Comparison of ENCODE assay signal across 7 mouse cellular contexts in genomic region chr6:34028933-34029745, GRCm38 (mm10). TPM values are rescaled to one million over a fixed set of nuclear protein-coding genes. Genes with fewer than 3 reads are reported as not detected.
DNase-seq lines count a peak whose midpoint lies in the region; ATAC-seq and TF ChIP-seq lines count a peak whose summit lies in the region.

Gene Lrguk, plus strand, starts transcription at chr6:34029448.

- H3K27ac ChIP-seq in cortical plate, adult 2 months (ENCODE audit: insufficient read depth, low read length) = 0 out of 2 replicates have a peak within 1 kb of the TSS, but pooled peaks have one; percentile 31
- no peak within 1 kb of the TSS for H3K27ac ChIP-seq in intestine, embryonic 15.5 days
- peak within 1 kb of the TSS; percentile 77 for H3K27ac ChIP-seq in midbrain, embryonic 10.5 days (replicated peaks)

- peak within 1 kb of the TSS; percentile 97 for H3K4me2 ChIP-seq in intestine, embryonic 15.5 days (replicated peaks)

- H3K27me3 ChIP-seq in intestine, embryonic 15.5 days (replicated peaks) = no peaks in the 10 kb centered on the region
- H3K27me3 ChIP-seq in midbrain, embryonic 10.5 days (ENCODE audit: low read depth, poor library complexity, severe bottlenecking) = no peaks in the 10 kb centered on the region

- peak within 1 kb of the TSS; percentile 55 for H3K9ac ChIP-seq in intestine, embryonic 15.5 days

- peaks cover 1% of the 10 kb centered on the region; the same call in 1 of the 2 replicates for H3K4me1 ChIP-seq in cortical plate, adult 2 months (ENCODE audit: control insufficient read depth, insufficient read depth, low read length)
- H3K4me1 ChIP-seq in intestine, embryonic 15.5 days (replicated peaks) = no peaks in the 10 kb centered on the region
- peaks cover 17% of the 10 kb centered on the region for H3K4me1 ChIP-seq in midbrain, embryonic 10.5 days

- TF ChIP-seq POLR2A in cortical plate, adult 2 months (IDR thresholded peaks at IDR 0.05; ENCODE audit: extremely low read depth, insufficient read depth, low read length) = peak; percentile 78

- ATAC-seq in intestine, embryonic 15.5 days = peak; percentile 98

- no peaks in the 10 kb centered on the region for H3K36me3 ChIP-seq in intestine, embryonic 15.5 days
- no peaks in the 10 kb centered on the region for H3K36me3 ChIP-seq in midbrain, embryonic 10.5 days

- H3K9me3 ChIP-seq in intestine, embryonic 15.5 days = no peaks in the 10 kb centered on the region
- no peaks in the 10 kb centered on the region for H3K9me3 ChIP-seq in midbrain, embryonic 10.5 days (replicated peaks)

- WGBS in intestine, embryonic 15.5 days = 4% methylated on average over 32 of the region's 32 CpGs
- 7% methylated on average over 32 of the region's 32 CpGs for WGBS in midbrain, embryonic 10.5 days

- no peak for TF ChIP-seq CTCF in cortical plate, adult 2 months (IDR thresholded peaks at IDR 0.05; ENCODE audit: extremely low read depth, insufficient read depth, low read length)

- peak within 1 kb of the TSS; percentile 66 for H3K4me3 ChIP-seq in cortical plate, adult 2 months (ENCODE audit: insufficient read depth, low read length)
- peak within 1 kb of the TSS; percentile 65 for H3K4me3 ChIP-seq in intestine, embryonic 15.5 days (replicated peaks)
- peak within 1 kb of the TSS; percentile 69 for H3K4me3 ChIP-seq in midbrain, embryonic 10.5 days

- intact Hi-C loops in left cerebral cortex, postnatal 25 days (cut with DNase I) = no loop called here

- DNase-seq in adipocyte (ENCODE audit: low spot score) = peak; percentile 84
- DNase-seq in gastrocnemius, postnatal 25 days = peak; percentile 70
- DNase-seq in left cerebral cortex, postnatal 25 days (ENCODE audit: low spot score in 2 of 2) = peak; percentile 89 to 93
- peak; percentile 87 for DNase-seq in midbrain, embryonic 10.5 days (ENCODE audit: low spot score)
- peak; percentile 85 for DNase-seq in right cerebral cortex, postnatal 4 days

RNA-seq across cellular contexts. Expression of gene Lrguk, which starts in this region (rescaled TPM):
- 1.2 and 1.3 TPM in 2 replicates for polyA plus RNA-seq in cortical plate, adult 2 months (2012; rRNA removed)
- total RNA-seq in gastrocnemius, postnatal 25 days (2021) = under 1 TPM in 1 of 2 experiments, not detected in 1; 0.05 TPM
- 0.36 and 0.52 TPM in 2 replicates for polyA plus RNA-seq in intestine, embryonic 15.5 days (2015; fragmentation: Nextera tagmentation; extraction: Ambion mirVana)
- 1 to 10 TPM; 3.0 to 3.6 TPM for total RNA-seq in left cerebral cortex, postnatal 25 days (2021)
- polyA plus RNA-seq in midbrain, embryonic 10.5 days (2016; fragmentation: Nextera tagmentation; extraction: Ambion mirVana) = 1.1 and 1.3 TPM in 2 replicates

Comparison
In these comparisons a context has a peak if more than half of its experiments do, and no peak if none do; other contexts are left out.
1. Peak in DNase-seq in gastrocnemius, postnatal 25 days; RNA of the gene not detected or under 1 TPM.
2. Peak in ATAC-seq, H3K4me3 ChIP-seq, H3K9ac ChIP-seq and H3K4me2 ChIP-seq in intestine, embryonic 15.5 days; RNA of the gene not detected or under 1 TPM.